ENCODE assay signal across 9 mouse cellular contexts in genomic region chr5:23758633-23759032, GRCm38 (mm10). TPM values are rescaled to one million over a fixed set of nuclear protein-coding genes. Genes with fewer than 3 reads are reported as not detected.
DNase-seq lines count a peak whose midpoint lies in the region; ATAC-seq and TF ChIP-seq lines count a peak whose summit lies in the region.
"Had no signal": no experiment of that assay in that cellular context is flagged by ENCODE, and none has a peak within 500 bp of the region (broad histone marks: within the 10 kb centered on the region; RNA-seq: fewer than 3 reads in every experiment).

No protein-coding gene starts in this region.

- H3K4me3 ChIP-seq in hindbrain, embryonic 11.5 days (ENCODE audit: low read depth, low read length) = no peak overlapping the region
- H3K4me3 ChIP-seq in hindbrain, embryonic 16.5 days (ENCODE audit: low read length) = no peak overlapping the region
- no peak overlapping the region for H3K4me3 ChIP-seq in liver, embryonic 14.5 days (ENCODE audit: insufficient read depth in 1 of 2, low read depth in 2 of 2, low read length in 2 of 2)

- no peak overlapping the region for H3K9ac ChIP-seq in hindbrain, embryonic 11.5 days (ENCODE audit: low read depth, low read length)
- no peak overlapping the region for H3K9ac ChIP-seq in hindbrain, embryonic 16.5 days (ENCODE audit: low read depth, low read length)
- H3K9ac ChIP-seq in liver, embryonic 14.5 days (replicated peaks) = no peak overlapping the region

- H3K36me3 ChIP-seq in hindbrain, embryonic 11.5 days (ENCODE audit: control insufficient read depth, insufficient read depth, low read length) = 0 out of 2 replicates have a peak, but pooled peaks cover 4% of the 10 kb centered on the region
- peaks cover 19% of the 10 kb centered on the region for H3K36me3 ChIP-seq in hindbrain, embryonic 16.5 days (ENCODE audit: control insufficient read depth, insufficient read depth, low read length)
- peaks cover 17% of the 10 kb centered on the region for H3K36me3 ChIP-seq in liver, embryonic 14.5 days (replicated peaks; ENCODE audit: control insufficient read depth, insufficient read depth, low read depth)

- TF ChIP-seq EP300 in liver, embryonic 14.5 days (IDR thresholded peaks at IDR 0.05; ENCODE audit: low read depth) = no peak

- H3K9me3 ChIP-seq in hindbrain, embryonic 11.5 days (ENCODE audit: control insufficient read depth, low read length) = no peaks in the 10 kb centered on the region
- no peaks in the 10 kb centered on the region; the same call in 1 of the 2 replicates for H3K9me3 ChIP-seq in hindbrain, embryonic 16.5 days (ENCODE audit: control insufficient read depth, low read length)
- H3K9me3 ChIP-seq in liver, embryonic 14.5 days (ENCODE audit: control insufficient read depth, low read length) = no peaks in the 10 kb centered on the region

- peak; percentile 65 for TF ChIP-seq CTCF in liver, embryonic 14.5 days (IDR thresholded peaks at IDR 0.05; ENCODE audit: low read depth)

- no peak for ATAC-seq in hindbrain, embryonic 11.5 days (ENCODE audit: low FRiP score)
- ATAC-seq in hindbrain, embryonic 16.5 days = no peak
- no peak for ATAC-seq in liver, embryonic 14.5 days (ENCODE audit: insufficient read depth)

- H3K4me2 ChIP-seq in hindbrain, embryonic 11.5 days (replicated peaks; ENCODE audit: low read depth, low read length) = no peak overlapping the region
- H3K4me2 ChIP-seq in hindbrain, embryonic 16.5 days (ENCODE audit: low read length) = no peak overlapping the region
- no peak overlapping the region for H3K4me2 ChIP-seq in liver, embryonic 14.5 days (ENCODE audit: low read depth)

- 50% methylated on average over 2 of the region's 2 CpGs for WGBS in hindbrain, embryonic 11.5 days
- 42% methylated on average over 2 of the region's 2 CpGs for WGBS in hindbrain, embryonic 16.5 days
- 49% methylated on average over 2 of the region's 2 CpGs for WGBS in liver, embryonic 14.5 days (ENCODE audit: insufficient replicate concordance)

- H3K4me1 ChIP-seq in hindbrain, embryonic 11.5 days (replicated peaks; ENCODE audit: control insufficient read depth, insufficient read depth, low read length) = no peaks in the 10 kb centered on the region
- H3K4me1 ChIP-seq in hindbrain, embryonic 16.5 days (ENCODE audit: control insufficient read depth, insufficient read depth, low read depth, low read length) = no peaks in the 10 kb centered on the region
- no peaks in the 10 kb centered on the region for H3K4me1 ChIP-seq in liver, embryonic 14.5 days (replicated peaks; ENCODE audit: control insufficient read depth in 2 of 2, insufficient read depth in 2 of 2, low read length in 1 of 2)

- peak; percentile 59 for DNase-seq in hindbrain, embryonic 11.5 days (ENCODE audit: low spot score)
- peak; percentile 12 for DNase-seq in MEL-GATA-1-ER (ENCODE audit: extremely low read depth, low read depth)
- peak; percentile 12 to 26 for DNase-seq in cerebellum, postnatal 36 days
- DNase-seq in induced T-regulatory cell, adult 2 months (ENCODE audit: low read depth) = peak; percentile 75
- DNase-seq in liver, embryonic 14.5 days (ENCODE audit: low read depth in 3 of 3, low spot score in 3 of 3) = no peak
- peak; percentile 30 for DNase-seq in ovary, postnatal 36 days (ENCODE audit: low spot score)
- DNase-seq in urinary bladder, postnatal 25 days (ENCODE audit: low spot score) = no peak

- no peak overlapping the region for H3K27ac ChIP-seq in hindbrain, embryonic 11.5 days (ENCODE audit: low read depth, low read length)
- H3K27ac ChIP-seq in hindbrain, embryonic 16.5 days (ENCODE audit: low read depth, low read length) = no peak overlapping the region
- H3K27ac ChIP-seq in liver, embryonic 14.5 days = no peak overlapping the region
- H3K27ac ChIP-seq: macrophage had no signal

- no peaks in the 10 kb centered on the region for H3K27me3 ChIP-seq in hindbrain, embryonic 11.5 days (ENCODE audit: control insufficient read depth, insufficient read depth, low read length)
- no peaks in the 10 kb centered on the region for H3K27me3 ChIP-seq in hindbrain, embryonic 16.5 days (replicated peaks; ENCODE audit: control insufficient read depth, insufficient read depth, low read length)
- no peaks in the 10 kb centered on the region for H3K27me3 ChIP-seq in liver, embryonic 14.5 days (ENCODE audit: control insufficient read depth, insufficient read depth, low read length)

RNA-seq across cellular contexts. Expression of gene Pus7, which starts 24.9 kb away (rescaled TPM):
- polyA plus RNA-seq in hindbrain, embryonic 11.5 days (2014; fragmentation: Nextera tagmentation; extraction: Ambion mirVana) = 23.8 and 25.3 TPM in 2 replicates
- polyA plus RNA-seq in hindbrain, embryonic 16.5 days (2015; fragmentation: Nextera tagmentation; extraction: Ambion mirVana) = 17.2 and 17.9 TPM in 2 replicates
- 6.2 and 10.8 TPM in 2 replicates for polyA plus RNA-seq in liver, embryonic 14.5 days (2012; rRNA removed)
- polyA plus RNA-seq in liver, embryonic 14.5 days (2014; fragmentation: Nextera tagmentation; extraction: Ambion mirVana) = 10.8 and 12.6 TPM in 2 replicates

RNA-seq across cellular contexts. Expression of gene Rint1, which starts 28.9 kb away (rescaled TPM):
- 30.6 and 32.1 TPM in 2 replicates for polyA plus RNA-seq in hindbrain, embryonic 11.5 days (2014; fragmentation: Nextera tagmentation; extraction: Ambion mirVana)
- 25.7 and 28.1 TPM in 2 replicates for polyA plus RNA-seq in hindbrain, embryonic 16.5 days (2015; fragmentation: Nextera tagmentation; extraction: Ambion mirVana)
- 11.3 and 14.2 TPM in 2 replicates for polyA plus RNA-seq in liver, embryonic 14.5 days (2012; rRNA removed)
- 12.6 and 16.4 TPM in 2 replicates for polyA plus RNA-seq in liver, embryonic 14.5 days (2014; fragmentation: Nextera tagmentation; extraction: Ambion mirVana)

Comparison
In these comparisons a context has a peak if more than half of its experiments do, and no peak if none do; other contexts are left out.
1. DNase-seq: peak in hindbrain, embryonic 11.5 days (single experiment), MEL-GATA-1-ER (single experiment), cerebellum, postnatal 36 days (2 of 2), induced T-regulatory cell, adult 2 months (single experiment) and ovary, postnatal 36 days (single experiment); none in liver, embryonic 14.5 days (0 of 3) and urinary bladder, postnatal 25 days (single experiment).